Mouse (Mus musculus): ENCODE data around the gene Agtrap.

GRCm38 (mm10) chr4:148115467-148115866 lies 27.6 kb upstream of the Agtrap start:
- TF ChIP-seq CTCF (IDR thresholded peaks at IDR 0.05; ENCODE audit: borderline replicate concordance, extremely low read depth, insufficient read depth, insufficient read length) (peak; percentile 55), POLR2A (IDR thresholded peaks at IDR 0.05; ENCODE audit: borderline replicate concordance, extremely low read depth, insufficient read depth, insufficient read length, poor library complexity, severe bottlenecking) (no peak)

Measured in brain, embryonic 14.5 days (tissue).